Mouse (Mus musculus): ENCODE measurements around the gene Ptprj. TPM values are rescaled to one million over a fixed set of nuclear protein-coding genes. Genes with fewer than 3 reads are reported as not detected.

Gene Ptprj
- total RNA-seq, 2 experiments from 2014 or later = 9.2 to 18.7 TPM

DNA sequence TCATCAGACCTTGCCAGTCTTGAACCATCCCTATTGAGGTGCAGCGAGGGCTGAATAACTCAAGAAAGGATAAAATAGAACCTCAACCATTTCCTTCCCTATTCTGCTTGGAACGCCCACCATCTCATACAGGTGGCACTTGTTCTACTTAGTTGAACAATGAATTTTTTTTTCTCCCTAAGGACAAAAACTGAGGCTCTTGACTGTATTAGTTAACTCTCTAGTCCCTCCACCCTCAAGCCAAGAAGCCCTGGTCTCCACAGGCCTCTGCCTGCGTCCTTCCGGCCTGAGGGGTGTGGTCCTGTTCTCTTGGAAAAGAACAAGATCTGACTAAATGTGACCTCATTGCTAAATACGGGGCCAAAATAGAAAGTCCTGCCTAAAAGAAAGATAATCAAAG is 48.4 kb downstream of the Ptprj start:
- no peak for ATAC-seq (replicated peaks; ENCODE audit: low FRiP score, poor library complexity, severe bottlenecking)

DNA sequence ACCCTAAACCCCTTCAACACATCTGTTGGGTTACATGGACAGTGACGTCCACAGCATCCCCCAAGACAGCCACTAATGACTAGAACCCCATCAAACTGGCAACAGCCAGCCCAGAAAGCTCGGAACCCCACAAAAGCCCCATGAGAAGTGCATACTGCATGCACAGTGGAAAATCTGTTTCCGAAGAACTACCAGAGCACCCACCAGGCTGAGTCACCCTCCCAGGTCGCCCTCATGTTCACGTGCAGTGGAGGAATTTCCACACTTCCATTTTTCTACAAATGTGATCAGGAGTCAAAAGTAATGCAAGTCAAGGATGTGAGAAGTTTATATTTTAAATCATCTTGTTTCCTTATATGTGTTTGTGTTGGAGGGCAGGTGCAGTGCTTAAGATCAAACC is 52.3 kb downstream of the Ptprj start:
- no peak for ATAC-seq (replicated peaks; ENCODE audit: low FRiP score, poor library complexity, severe bottlenecking)

DNA sequence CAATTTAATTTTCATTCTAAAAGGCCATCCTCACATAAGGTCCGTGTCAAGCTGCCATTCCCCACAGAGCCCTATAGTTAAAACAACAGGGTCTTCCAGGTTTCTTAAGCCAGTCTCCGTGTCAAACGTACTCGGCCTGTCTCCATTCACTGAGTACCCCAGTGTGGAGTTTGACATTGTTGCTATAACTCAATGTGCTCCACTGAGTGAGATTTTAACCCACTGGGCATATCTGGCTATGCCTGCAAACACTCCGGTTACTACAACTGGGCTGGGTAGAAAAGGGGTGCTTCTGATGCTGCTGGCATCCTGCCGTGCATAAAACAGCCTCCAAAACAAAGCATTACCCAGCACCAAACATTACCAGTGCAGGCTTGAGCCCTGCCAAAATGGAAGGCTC is 53.5 kb downstream of the Ptprj start:
- ATAC-seq (replicated peaks; ENCODE audit: low FRiP score, poor library complexity, severe bottlenecking) = no peak

DNA sequence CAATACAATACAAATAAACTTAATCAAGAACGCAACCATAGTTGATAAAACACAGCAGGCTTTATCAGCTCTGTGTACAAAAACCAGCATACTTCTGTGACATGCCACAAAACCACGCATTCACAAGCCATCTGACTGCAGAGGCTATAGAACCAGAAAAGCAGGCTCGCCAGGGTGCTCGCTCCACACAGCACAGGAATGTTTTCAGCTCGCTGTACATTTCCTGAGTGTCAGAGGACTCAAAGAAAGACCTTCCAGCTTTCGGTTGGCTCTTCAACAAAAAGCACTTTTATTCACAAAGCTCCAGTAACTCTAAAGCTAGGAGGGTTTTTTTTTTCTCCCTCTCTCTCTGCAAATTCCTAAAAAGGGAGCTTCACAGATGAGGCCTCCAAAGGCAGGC is 53.9 kb downstream of the Ptprj start:
- no peak for ATAC-seq (replicated peaks; ENCODE audit: low FRiP score, poor library complexity, severe bottlenecking)

DNA sequence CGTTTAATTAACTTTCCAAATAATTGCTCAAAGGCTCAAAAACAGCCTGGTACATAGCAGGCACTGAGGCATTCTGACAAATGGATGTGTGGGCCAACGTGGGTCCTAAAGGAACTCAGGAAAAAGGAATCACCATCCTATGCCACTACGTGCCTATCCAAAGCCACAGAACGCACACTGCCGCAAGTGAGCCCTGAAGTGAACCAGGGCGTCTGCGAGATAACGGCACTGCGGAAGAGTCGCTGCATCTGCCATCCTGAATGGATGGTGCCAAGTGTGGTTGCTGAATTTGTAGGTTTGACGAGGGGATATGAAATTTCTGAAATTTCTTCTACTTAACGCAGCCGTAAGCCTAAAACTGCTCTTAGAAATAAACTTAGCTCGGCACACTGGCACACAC is 54.6 kb downstream of the Ptprj start:
- ATAC-seq (replicated peaks; ENCODE audit: low FRiP score, poor library complexity, severe bottlenecking) = peak; percentile 86

DNA sequence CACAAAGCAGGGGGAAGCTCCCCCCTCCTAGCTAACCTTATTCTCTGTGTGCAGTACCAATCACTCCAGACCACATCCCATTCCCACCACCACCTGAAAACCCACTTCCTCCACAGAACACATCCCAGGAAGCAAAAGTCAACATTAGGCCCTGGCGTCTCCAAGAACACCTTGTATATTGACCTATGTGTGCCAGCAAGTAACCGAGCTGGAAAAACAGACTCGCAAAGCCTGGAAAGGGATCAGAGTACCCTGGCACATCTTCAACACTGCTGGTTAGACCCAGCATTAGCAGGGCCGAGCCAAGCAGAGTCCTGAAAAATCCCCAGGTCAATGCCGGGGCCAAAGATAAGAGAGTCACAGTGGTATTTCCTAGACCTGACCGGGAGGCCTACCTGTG is 58.0 kb downstream of the Ptprj start:
- no peak for ATAC-seq (replicated peaks; ENCODE audit: low FRiP score, poor library complexity, severe bottlenecking)

DNA sequence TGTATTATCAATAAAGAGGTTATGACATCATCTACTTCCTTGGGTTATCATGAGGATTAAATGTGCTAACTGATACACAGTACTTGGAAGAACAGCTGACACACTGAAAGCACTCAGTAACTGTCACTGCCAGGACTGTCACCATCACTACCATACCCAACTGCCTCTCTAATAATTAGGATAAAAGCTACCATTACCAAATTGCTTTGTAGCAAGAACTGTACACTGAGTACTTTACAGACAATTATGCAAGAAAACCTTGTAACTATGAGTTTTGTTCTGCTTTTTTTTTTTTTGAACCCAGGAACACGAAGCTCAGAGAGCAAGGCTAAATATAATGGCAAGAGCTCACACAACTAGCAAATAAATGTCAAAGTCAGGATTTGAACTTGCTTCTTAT is 58.5 kb downstream of the Ptprj start:
- ATAC-seq (replicated peaks; ENCODE audit: low FRiP score, poor library complexity, severe bottlenecking) = no peak

DNA sequence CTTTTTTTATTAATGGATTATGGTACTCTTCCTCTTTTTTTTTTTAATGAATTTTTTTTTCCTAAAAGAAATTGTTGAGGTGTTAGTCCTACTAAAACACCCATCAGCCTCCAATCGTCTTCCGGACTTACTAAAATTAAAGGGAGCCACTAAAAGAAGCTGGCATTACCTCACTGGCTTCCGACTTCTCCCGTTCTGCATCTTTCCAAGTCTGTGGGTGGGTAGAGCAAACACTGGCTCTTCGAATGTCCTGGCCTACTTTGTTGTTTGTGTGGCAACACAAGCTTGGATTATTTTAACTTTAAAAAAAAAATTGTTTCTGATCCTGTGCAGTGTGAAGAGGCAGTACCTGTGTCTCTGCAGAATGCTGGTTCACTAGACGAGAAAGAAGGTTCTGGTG is 62.2 kb downstream of the Ptprj start:
- no peak for ATAC-seq (replicated peaks; ENCODE audit: low FRiP score, poor library complexity, severe bottlenecking)

DNA sequence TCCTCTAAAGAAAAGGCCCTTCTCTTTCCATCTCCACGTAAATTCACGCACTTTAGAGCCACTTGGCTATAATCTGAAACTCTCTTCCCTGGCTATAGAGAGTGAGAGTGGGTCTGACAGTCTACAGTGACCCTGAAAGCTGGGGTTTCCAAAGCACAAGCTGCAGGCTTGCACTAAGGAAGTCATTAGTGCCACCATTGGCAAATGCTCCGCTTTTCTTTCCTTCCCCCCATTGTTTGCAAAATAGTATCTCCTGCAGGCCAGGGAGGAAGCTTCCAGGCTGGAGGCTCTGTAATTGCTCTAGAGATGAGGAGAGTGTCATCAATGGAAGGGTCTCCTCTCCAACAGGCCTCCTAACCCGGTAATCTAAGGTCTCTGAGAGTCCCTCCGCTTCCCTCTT is 65.5 kb downstream of the Ptprj start:
- no peak for ATAC-seq (replicated peaks; ENCODE audit: low FRiP score, poor library complexity, severe bottlenecking)

DNA sequence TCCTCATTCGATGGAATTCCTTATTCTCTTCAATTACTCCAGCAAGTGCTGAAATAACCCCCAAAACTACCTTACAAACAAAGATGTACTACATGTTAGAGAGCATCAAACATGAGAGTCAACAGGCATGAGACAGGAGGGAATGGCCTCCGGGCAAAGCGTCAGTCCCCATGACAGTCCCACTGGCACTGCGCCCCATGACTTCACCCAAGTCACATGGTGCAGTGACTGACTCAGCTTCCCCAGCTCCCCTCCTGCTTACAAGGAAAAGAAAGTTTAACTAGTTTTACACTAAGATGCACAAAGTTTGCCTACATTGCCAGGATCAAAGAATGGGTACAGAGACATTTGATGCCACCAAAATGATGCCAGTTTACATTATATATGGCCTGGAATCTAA is 71.2 kb downstream of the Ptprj start:
- ATAC-seq (replicated peaks; ENCODE audit: low FRiP score, poor library complexity, severe bottlenecking) = no peak

DNA sequence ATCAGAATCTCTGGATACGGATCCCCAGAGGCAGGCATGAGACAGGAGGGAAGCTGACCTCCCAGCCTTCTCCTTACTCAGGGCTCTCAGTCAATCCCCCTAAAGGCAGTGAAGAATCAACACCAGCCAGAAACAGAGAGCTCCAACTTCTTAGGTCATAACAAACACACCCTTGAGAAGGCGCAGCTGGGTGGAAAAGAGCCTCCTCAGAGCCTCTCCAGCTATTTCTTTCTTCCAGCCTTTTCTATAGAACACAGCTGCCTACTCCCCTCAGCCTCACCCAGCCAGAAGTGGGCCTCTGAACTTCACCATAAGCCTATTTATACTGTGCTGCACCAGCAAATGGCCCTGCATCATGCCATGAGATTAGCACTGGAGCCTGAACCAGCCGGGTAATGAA is 74.3 kb downstream of the Ptprj start:
- ATAC-seq (replicated peaks; ENCODE audit: low FRiP score, poor library complexity, severe bottlenecking) = no peak

DNA sequence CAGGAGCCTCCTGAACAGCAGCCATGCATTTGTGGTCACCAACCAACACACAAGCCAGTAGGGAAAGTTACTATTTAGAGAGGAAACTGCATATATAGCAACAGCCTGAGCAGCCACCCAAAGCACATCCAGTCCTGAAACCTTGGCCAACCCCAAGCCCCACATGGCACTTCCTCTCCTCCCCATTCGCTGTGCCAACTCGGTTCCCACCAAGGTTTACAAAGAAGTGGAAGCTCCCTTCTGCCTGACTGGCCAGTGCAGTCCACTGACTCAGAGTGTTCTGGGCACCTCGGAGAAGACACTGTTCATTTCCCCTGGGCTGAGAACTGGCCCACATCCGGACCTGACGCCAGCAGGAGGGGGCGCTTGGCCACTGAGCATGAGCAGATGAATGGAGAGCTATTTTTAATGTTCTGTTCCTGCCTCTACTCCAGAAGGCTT is 75.7 kb downstream of the Ptprj start:
- peak; percentile 18 for ATAC-seq (replicated peaks; ENCODE audit: low FRiP score, poor library complexity, severe bottlenecking)

DNA sequence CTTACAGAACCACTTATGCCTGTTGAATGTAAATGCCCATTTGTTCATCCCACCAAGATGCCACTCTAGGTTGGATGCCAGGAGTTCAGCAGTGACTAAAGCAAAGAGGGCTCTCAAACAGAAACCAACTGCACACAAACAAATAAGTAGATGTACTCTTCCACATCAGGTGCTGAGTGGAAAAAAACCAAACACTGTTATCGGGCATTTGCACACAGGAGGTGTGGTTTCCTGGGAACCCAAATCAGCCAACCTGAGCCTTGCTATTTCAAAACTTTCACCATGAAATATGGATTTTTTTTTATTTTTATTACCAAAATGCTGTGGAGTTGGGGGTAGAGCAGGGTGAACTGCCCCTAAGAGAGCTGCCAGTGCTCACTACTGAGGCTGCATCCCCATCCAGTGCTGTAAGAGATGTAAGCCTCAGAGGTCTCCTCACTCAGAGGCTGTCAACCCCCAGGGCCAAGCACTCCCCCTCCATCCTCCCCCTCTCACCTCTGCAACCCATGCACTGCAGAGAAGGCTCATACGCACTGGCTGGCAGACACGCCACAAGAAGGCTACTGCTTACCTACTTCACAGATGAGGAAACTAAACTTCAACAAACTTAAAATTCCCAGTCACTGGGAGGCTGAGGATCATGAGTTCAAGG is 77.1 kb downstream of the Ptprj start:
- peak; percentile 85 for ATAC-seq (replicated peaks; ENCODE audit: low FRiP score, poor library complexity, severe bottlenecking)

DNA sequence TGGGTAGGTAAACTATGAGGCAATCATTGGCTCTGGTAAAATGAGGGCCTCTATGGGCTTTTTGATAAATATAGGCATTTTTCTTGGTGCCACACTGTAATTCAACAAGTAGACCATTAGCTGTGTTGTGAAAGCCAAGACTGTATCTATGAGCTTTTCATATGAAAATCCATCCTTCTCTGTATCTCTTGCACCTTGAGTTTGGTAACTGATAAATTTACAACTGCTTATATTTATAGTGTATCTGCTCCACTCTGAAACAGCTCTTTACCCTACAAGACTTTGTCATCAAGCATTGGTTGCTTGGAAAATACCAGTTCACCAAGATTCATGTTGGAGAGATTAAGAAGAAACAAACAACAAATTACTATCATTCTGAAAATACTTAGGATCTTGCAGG is 77.7 kb downstream of the Ptprj start:
- peak; percentile 12 for ATAC-seq (replicated peaks; ENCODE audit: low FRiP score, poor library complexity, severe bottlenecking)

DNA sequence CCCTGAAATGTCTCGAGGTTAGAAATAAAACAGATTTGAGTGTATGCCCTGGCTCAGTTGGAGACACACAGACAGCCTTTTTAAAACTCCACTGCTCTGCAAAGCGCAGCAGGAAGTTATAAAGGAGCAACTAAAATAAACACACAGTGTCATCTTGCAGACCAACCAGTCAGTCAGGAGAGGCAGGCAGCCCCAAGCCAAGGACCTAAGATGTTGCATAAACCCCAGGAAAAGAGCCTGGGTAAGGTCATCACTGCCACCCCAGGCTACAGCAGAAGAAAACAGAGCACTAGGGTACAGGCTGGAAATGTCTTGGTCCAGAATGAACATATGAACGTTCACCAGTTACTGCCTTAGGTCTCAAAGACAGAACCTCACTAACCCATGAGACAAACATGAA is 78.7 kb downstream of the Ptprj start:
- ATAC-seq (replicated peaks; ENCODE audit: low FRiP score, poor library complexity, severe bottlenecking) = no peak

DNA sequence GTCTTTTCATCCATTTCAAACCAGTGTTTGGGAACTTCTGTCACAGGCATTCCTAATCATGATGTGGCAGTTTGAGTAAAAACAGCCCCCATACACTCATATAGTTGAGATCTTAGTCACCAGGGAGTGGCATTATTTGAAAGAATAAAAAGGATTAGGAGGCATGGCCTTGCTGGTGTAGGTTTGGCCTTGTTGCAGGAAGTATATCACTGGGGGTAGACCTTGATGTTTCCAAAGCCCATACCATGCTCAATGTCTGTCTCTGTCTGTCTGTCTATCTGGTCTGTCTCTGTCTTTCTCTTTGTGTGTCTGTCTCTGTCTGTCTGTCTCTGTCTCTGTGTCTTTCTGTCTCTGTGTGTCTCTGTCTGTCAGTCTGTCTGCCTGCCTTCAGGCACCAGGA is 79.6 kb downstream of the Ptprj start:
- ATAC-seq (replicated peaks; ENCODE audit: low FRiP score, poor library complexity, severe bottlenecking) = no peak

DNA sequence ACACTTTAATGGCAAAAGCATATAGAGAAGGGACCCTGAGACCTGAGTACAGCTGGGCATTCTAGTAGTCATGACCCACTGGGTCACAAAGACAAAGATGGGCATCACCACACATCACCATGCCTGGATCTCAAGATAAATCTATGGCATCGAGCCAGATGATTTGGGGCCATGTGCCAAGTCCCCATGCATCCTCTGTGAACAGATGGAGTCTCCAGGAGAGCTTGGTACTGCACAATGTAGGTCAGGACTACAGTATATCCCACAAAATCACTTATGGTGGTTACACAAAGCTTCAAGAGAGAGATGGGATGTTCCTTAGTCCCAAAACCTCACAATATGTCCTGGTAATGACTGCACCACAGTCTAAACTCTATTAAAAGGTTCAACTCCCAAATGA is 81.4 kb downstream of the Ptprj start:
- no peak for ATAC-seq (replicated peaks; ENCODE audit: low FRiP score, poor library complexity, severe bottlenecking)

DNA sequence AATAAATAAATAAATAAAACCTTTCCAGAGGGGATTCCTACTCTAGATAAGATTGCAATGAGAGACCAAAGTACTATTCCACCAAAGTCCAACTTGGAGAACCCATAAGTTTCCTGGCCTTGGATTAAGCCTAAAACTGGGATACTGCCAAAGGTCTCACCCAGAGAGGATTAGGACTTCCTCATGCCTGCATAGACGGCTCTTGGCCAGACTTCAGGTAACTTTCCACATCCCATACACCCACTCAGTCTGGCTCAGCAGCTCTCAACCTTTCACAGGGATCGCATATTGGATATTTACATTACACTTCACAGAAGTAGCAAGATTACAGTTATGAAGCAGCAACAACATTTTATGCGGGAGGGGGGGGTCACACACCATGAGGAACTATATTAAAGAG is 82.9 kb downstream of the Ptprj start:
- ATAC-seq (replicated peaks; ENCODE audit: low FRiP score, poor library complexity, severe bottlenecking) = no peak

DNA sequence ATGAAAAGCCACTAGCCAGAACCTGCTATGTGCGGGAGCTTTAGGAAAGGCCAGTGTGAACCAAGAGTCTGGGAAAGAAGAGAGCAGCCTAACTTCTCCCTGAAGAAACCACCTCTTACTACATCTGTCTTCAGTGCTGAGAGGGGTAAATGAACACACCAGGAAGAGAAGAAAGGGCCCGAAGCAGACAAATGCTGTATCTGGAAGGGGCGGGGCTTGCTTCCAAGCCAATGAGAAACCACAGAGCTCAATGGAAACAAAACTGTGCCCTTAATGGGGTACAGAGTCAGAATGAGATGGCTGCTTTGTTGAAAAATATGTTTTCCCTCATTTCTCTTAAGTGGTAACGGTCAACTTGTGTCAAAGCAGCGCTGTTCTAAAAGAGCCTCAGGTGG is 83.8 kb downstream of the Ptprj start:
- no peak for ATAC-seq (replicated peaks; ENCODE audit: low FRiP score, poor library complexity, severe bottlenecking)

DNA sequence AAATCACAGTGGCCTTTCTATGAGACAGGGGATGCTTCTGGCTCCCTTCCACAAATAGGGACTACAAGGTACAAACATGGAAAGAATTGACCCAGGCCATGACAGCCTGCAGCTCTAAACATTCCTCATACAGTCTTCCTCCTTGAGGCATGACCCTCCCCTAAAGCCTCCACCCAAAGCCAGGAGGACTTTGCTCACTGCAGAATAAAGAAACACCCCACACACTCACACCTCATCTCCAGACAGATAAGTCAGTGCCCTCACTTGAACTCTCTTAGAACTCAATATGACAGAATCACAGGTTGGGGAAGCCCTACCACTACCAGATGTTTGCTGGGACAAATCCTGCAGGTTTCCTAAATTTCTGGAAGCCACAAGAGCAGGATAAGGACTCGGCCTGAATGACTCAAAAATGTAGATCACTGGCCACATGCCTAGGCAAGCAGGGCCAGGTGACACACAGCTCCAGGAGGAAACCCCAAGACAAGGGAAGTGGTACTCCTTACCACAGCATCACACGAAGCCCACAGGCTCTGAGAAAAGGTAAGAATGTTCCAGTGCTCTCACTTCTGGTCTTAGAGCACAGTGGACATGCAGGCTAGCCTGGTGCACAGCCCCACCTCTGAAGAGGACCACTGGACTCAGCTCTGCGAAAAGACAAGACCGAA is 84.3 kb downstream of the Ptprj start:
- ATAC-seq (replicated peaks; ENCODE audit: low FRiP score, poor library complexity, severe bottlenecking) = no peak

DNA sequence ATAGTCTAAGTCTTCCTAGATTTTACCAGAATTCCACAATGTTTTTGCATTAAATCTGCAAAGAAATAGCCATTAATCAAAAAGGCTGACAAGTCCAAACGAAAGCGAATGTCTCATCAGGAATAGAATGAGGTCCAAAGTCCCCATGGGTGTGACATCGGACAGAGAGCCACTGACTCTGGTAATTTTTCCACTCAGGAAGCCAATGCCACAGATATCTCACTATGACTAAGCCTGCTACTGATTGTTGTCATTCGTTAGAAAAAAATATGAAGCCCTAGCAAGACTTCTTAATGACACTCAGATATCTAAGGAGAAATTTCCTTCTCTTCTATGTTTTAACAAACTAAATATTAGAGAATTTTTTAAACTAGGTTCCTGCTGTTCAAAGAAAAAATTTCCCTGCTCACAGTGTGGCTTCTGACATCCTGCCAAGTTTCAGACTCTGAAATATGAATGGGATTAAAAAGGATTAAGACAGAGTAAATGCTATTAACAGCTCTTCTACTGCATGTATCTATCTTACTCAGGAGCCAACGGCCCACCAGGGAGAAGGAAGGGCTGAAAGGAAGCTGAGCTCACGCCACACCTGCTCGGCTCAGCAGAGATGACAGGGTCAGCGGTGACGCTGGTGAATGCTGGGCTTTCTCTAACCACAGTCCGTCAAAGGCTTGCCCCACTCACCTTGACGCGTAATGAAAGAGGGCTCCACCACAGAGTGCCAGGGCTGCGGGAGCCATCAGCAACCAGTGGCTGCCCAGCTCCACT is 90.0 kb downstream of the Ptprj start:
- peak; percentile 34; the same call in 1 of the 2 replicates for ATAC-seq (replicated peaks; ENCODE audit: low FRiP score, poor library complexity, severe bottlenecking)

All from erythroblast, adult 5-6 weeks (primary cell).